Mouse (Mus musculus) erythroblast, adult 5-6 weeks (primary cell): Measurements from ENCODE around the gene Sox1. TPM values are rescaled to one million over a fixed set of nuclear protein-coding genes. Genes with fewer than 3 reads are reported as not detected.

Experiments
- total RNA-seq, 2 experiments: library from RNA; stranded (forward) in 1 of 2; stranded (reverse) in 1 of 2; fragments of 150-400 nt in 1 of 2; fragments of 200-764, 138-1000 nt in 1 of 2; gene quantifications; 2 replicates each; pipeline versions ENCODE4 v1.2.3 to v1.2.4; 2015 to 2017; ENCODE audit warnings: low replicate concordance in 2 of 2

Sox1 gene
- total RNA-seq, 2 experiments from 2014 or later: not detected

Other genes starting within 250 kb of the Sox1 start
- gene A230072I06Rik, start 116.5 kb upstream of the Sox1 start, total RNA-seq (2015; ENCODE audit: low replicate concordance): not detected in 2 replicates
- gene A230072I06Rik, start 116.5 kb upstream of the Sox1 start, total RNA-seq (2017; ENCODE audit: low replicate concordance): not detected in 2 replicates
- not detected in 2 replicates for gene Spaca7, start 177.7 kb downstream of the Sox1 start, total RNA-seq (2015; ENCODE audit: low replicate concordance)
- gene Spaca7, start 177.7 kb downstream of the Sox1 start, total RNA-seq (2017; ENCODE audit: low replicate concordance): not detected in 2 replicates